In the genomic region with DNA sequence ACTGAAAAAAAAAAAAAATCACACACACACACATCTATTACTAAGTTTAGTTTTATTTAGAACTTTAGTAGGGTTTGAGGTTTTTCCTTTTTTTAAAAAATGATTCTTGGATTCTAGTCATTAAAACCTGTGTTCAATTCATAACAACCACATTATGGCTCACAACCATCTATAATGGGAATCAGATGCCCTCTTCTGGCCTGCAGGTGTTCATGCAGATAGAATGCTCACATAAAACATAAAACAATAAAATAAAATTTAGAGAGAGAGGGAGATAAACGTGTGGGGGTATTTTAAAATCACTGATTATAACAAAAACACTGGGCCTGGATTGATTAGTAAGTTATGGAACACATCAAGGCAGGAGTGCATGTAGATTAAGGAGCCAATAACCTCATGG, we compare ENCODE assay signal across 29 mouse cellular contexts. TPM values are rescaled to one million over a fixed set of nuclear protein-coding genes. Genes with fewer than 3 reads are reported as not detected.
DNase-seq lines count a peak whose midpoint lies in the region; ATAC-seq and TF ChIP-seq lines count a peak whose summit lies in the region.
"Had no signal": no experiment of that assay in that cellular context is flagged by ENCODE, and none has a peak within 500 bp of the region (broad histone marks: within the 10 kb centered on the region; RNA-seq: fewer than 3 reads in every experiment).

No protein-coding gene starts in this region.

- peak; percentile 21 for TF ChIP-seq CTCF in hindbrain, postnatal 0 days (IDR thresholded peaks at IDR 0.05; ENCODE audit: low read depth)
- peak; percentile 22; the same call in 1 of the 2 replicates for TF ChIP-seq CTCF in lung, postnatal 0 days (IDR thresholded peaks at IDR 0.05)
- no peak; the same call in 1 of the 2 replicates for TF ChIP-seq CTCF in E14TG2a.4 (conservative IDR thresholded peaks at IDR 0.05; ENCODE audit: low read length)
- peak; percentile 38 for TF ChIP-seq CTCF in stomach, postnatal 0 days (IDR thresholded peaks at IDR 0.05; ENCODE audit: low read depth)

- H3K9ac ChIP-seq in hindbrain, postnatal 0 days (replicated peaks; ENCODE audit: low read length) = no peak overlapping the region
- H3K9ac ChIP-seq in hindbrain, embryonic 11.5 days (ENCODE audit: low read depth, low read length) = no peak overlapping the region
- no peak overlapping the region for H3K9ac ChIP-seq in lung, postnatal 0 days (replicated peaks; ENCODE audit: low read depth)
- no peak overlapping the region for H3K9ac ChIP-seq in stomach, postnatal 0 days (ENCODE audit: low read length)
- H3K9ac ChIP-seq: heart, embryonic 15.5 days; kidney, embryonic 15.5 days; liver, embryonic 15.5 days; midbrain, embryonic 13.5 days had no signal

- H3K27me3 ChIP-seq in hindbrain, postnatal 0 days (ENCODE audit: insufficient read depth, low read length) = no peaks in the 10 kb centered on the region
- 0 out of 2 replicates have a peak, but pooled peaks cover 3% of the 10 kb centered on the region for H3K27me3 ChIP-seq in hindbrain, embryonic 11.5 days (ENCODE audit: control insufficient read depth, insufficient read depth, low read length)
- H3K27me3 ChIP-seq in lung, postnatal 0 days (replicated peaks; ENCODE audit: insufficient read depth, low read length) = no peaks in the 10 kb centered on the region
- no peaks in the 10 kb centered on the region for H3K27me3 ChIP-seq in E14TG2a.4 (ENCODE audit: insufficient read depth, low read length)
- H3K27me3 ChIP-seq in stomach, postnatal 0 days (ENCODE audit: control insufficient read depth, insufficient read depth, low read length) = no peaks in the 10 kb centered on the region
- H3K27me3 ChIP-seq: heart, embryonic 15.5 days had no signal

- DNase-seq in hindbrain, postnatal 0 days (ENCODE audit: low spot score) = no peak
- DNase-seq in hindbrain, embryonic 11.5 days (ENCODE audit: low spot score) = no peak
- no peak for DNase-seq in lung, postnatal 0 days (ENCODE audit: low spot score)
- no peak for DNase-seq in lung, postnatal 14 days
- no peak for DNase-seq in stomach, postnatal 0 days (ENCODE audit: low spot score)
- no peak for DNase-seq in natural killer cell, adult 2 months (ENCODE audit: low spot score in 2 of 2)
- DNase-seq: adrenal gland, adult 2 months; cerebellum, adult 11-12 months; cerebellum, postnatal 10 days; gastrocnemius, postnatal 36 days; kidney, adult 11 months; liver; thymus, postnatal 25 days had no signal

- TF ChIP-seq EP300 in lung, postnatal 0 days (IDR thresholded peaks at IDR 0.05) = no peak
- TF ChIP-seq EP300 in stomach, postnatal 0 days (optimal IDR thresholded peaks at IDR 0.05) = no peak

- no peak overlapping the region for H3K4me3 ChIP-seq in hindbrain, postnatal 0 days (ENCODE audit: low read length)
- H3K4me3 ChIP-seq in hindbrain, embryonic 11.5 days (ENCODE audit: low read depth, low read length) = no peak overlapping the region
- H3K4me3 ChIP-seq in lung, postnatal 0 days (ENCODE audit: low read depth, low read length) = no peak overlapping the region
- H3K4me3 ChIP-seq in E14TG2a.4 (replicated peaks; ENCODE audit: low read length) = 0 out of 2 replicates have a peak overlapping the region, but pooled peaks have one; percentile 100
- no peak overlapping the region for H3K4me3 ChIP-seq in stomach, postnatal 0 days (ENCODE audit: low read depth, low read length)
- H3K4me3 ChIP-seq: forebrain, embryonic 10.5 days; heart, embryonic 15.5 days; kidney, embryonic 15.5 days; liver, embryonic 15.5 days; midbrain, embryonic 13.5 days; myocyte had no signal

- no peaks in the 10 kb centered on the region for H3K4me1 ChIP-seq in hindbrain, postnatal 0 days (ENCODE audit: insufficient read depth, low read length)
- H3K4me1 ChIP-seq in hindbrain, embryonic 11.5 days (replicated peaks; ENCODE audit: control insufficient read depth, insufficient read depth, low read length) = no peaks in the 10 kb centered on the region
- 0 out of 2 replicates have a peak, but pooled peaks cover 5% of the 10 kb centered on the region for H3K4me1 ChIP-seq in lung, postnatal 0 days (ENCODE audit: insufficient read depth, low read depth, low read length)
- peaks cover 42% of the 10 kb centered on the region for H3K4me1 ChIP-seq in E14TG2a.4 (replicated peaks; ENCODE audit: low read depth, low read length)
- H3K4me1 ChIP-seq in stomach, postnatal 0 days (replicated peaks; ENCODE audit: control insufficient read depth, insufficient read depth) = no peaks in the 10 kb centered on the region

- no peak overlapping the region for H3K27ac ChIP-seq in hindbrain, postnatal 0 days
- no peak overlapping the region for H3K27ac ChIP-seq in hindbrain, embryonic 11.5 days (ENCODE audit: low read depth, low read length)
- H3K27ac ChIP-seq in lung, postnatal 0 days (ENCODE audit: low read length) = no peak overlapping the region
- H3K27ac ChIP-seq in stomach, postnatal 0 days (replicated peaks) = no peak overlapping the region
- H3K27ac ChIP-seq: forebrain, embryonic 10.5 days; heart, embryonic 15.5 days; kidney, embryonic 15.5 days; liver, embryonic 15.5 days; midbrain, embryonic 13.5 days had no signal

- H3K4me2 ChIP-seq in hindbrain, postnatal 0 days (ENCODE audit: low read depth, low read length) = no peak overlapping the region
- no peak overlapping the region for H3K4me2 ChIP-seq in hindbrain, embryonic 11.5 days (replicated peaks; ENCODE audit: low read depth, low read length)
- H3K4me2 ChIP-seq in lung, postnatal 0 days (replicated peaks; ENCODE audit: low read depth, low read length) = no peak overlapping the region
- no peak overlapping the region for H3K4me2 ChIP-seq in stomach, postnatal 0 days (replicated peaks; ENCODE audit: low read depth)
- H3K4me2 ChIP-seq: heart, embryonic 15.5 days; kidney, embryonic 15.5 days; liver, embryonic 15.5 days; midbrain, embryonic 13.5 days had no signal

- no peaks in the 10 kb centered on the region for H3K9me3 ChIP-seq in hindbrain, postnatal 0 days (ENCODE audit: low read length)
- H3K9me3 ChIP-seq in hindbrain, embryonic 11.5 days (ENCODE audit: control insufficient read depth, low read length) = no peaks in the 10 kb centered on the region
- no peaks in the 10 kb centered on the region for H3K9me3 ChIP-seq in lung, postnatal 0 days (ENCODE audit: low read length)
- no peaks in the 10 kb centered on the region for H3K9me3 ChIP-seq in E14TG2a.4 (ENCODE audit: low read length)
- H3K9me3 ChIP-seq in stomach, postnatal 0 days (ENCODE audit: control insufficient read depth, low read length) = no peaks in the 10 kb centered on the region
- H3K9me3 ChIP-seq: forebrain, embryonic 10.5 days; heart, embryonic 15.5 days; kidney, embryonic 15.5 days; liver, embryonic 15.5 days; midbrain, embryonic 13.5 days had no signal

- WGBS in hindbrain, postnatal 0 days = 78% methylated on average over 1 of the region's 1 CpGs
- WGBS in hindbrain, embryonic 11.5 days = 74% methylated on average over 1 of the region's 1 CpGs
- WGBS in lung, postnatal 0 days = 55% methylated on average over 1 of the region's 1 CpGs
- 80% methylated on average over 1 of the region's 1 CpGs for WGBS in stomach, postnatal 0 days

- no peak for ATAC-seq in hindbrain, postnatal 0 days
- ATAC-seq in hindbrain, embryonic 11.5 days (ENCODE audit: low FRiP score) = no peak
- no peak for ATAC-seq in lung, postnatal 0 days
- ATAC-seq in stomach, postnatal 0 days (ENCODE audit: low FRiP score, low TSS enrichment) = no peak
- ATAC-seq: hindbrain, embryonic 16.5 days; midbrain, embryonic 13.5 days had no signal

- no peaks in the 10 kb centered on the region for H3K36me3 ChIP-seq in hindbrain, postnatal 0 days (ENCODE audit: insufficient read depth, low read length)
- no peaks in the 10 kb centered on the region for H3K36me3 ChIP-seq in hindbrain, embryonic 11.5 days (ENCODE audit: control insufficient read depth, insufficient read depth, low read length)
- no peaks in the 10 kb centered on the region for H3K36me3 ChIP-seq in lung, postnatal 0 days (ENCODE audit: insufficient read depth, low read length)
- H3K36me3 ChIP-seq in E14TG2a.4 (ENCODE audit: insufficient read depth, low read length) = no peaks in the 10 kb centered on the region
- H3K36me3 ChIP-seq in stomach, postnatal 0 days (ENCODE audit: control insufficient read depth, insufficient read depth, low read length) = no peaks in the 10 kb centered on the region
- H3K36me3 ChIP-seq: forebrain, embryonic 10.5 days; heart, embryonic 15.5 days; kidney, embryonic 15.5 days; liver, embryonic 15.5 days; midbrain, embryonic 13.5 days had no signal

RNA-seq across cellular contexts. Expression of a gene that starts 1.2 kb away (rescaled TPM):
- 10.6 and 16.1 TPM in 2 replicates for total RNA-seq in hindbrain, postnatal 0 days (2014; rRNA removed)
- polyA plus RNA-seq in hindbrain, postnatal 0 days (2015; fragmentation: Nextera tagmentation; extraction: Ambion mirVana) = 2.8 and 3.1 TPM in 2 replicates
- 5.3 and 5.7 TPM in 2 replicates for polyA plus RNA-seq in hindbrain, embryonic 11.5 days (2014; fragmentation: Nextera tagmentation; extraction: Ambion mirVana)
- polyA plus RNA-seq in lung, postnatal 0 days (2015; fragmentation: Nextera tagmentation; extraction: Ambion mirVana) = 2.1 and 2.2 TPM in 2 replicates
- polyA plus RNA-seq in stomach, postnatal 0 days (2015; fragmentation: Nextera tagmentation; extraction: Ambion mirVana) = 1.0 and 1.1 TPM in 2 replicates
- total RNA-seq: hematopoietic stem cell, adult 5-6 weeks had no signal

RNA-seq across cellular contexts. Expression of a gene that starts 43.3 kb away (rescaled TPM):
- total RNA-seq in hindbrain, postnatal 0 days (2014; rRNA removed) = 0.25 TPM in 1 of 2 replicates, not detected in the other
- polyA plus RNA-seq in hindbrain, postnatal 0 days (2015; fragmentation: Nextera tagmentation; extraction: Ambion mirVana) = 0.19 and 0.59 TPM in 2 replicates
- polyA plus RNA-seq in hindbrain, embryonic 11.5 days (2014; fragmentation: Nextera tagmentation; extraction: Ambion mirVana) = 0.23 TPM in 1 of 2 replicates, not detected in the other
- not detected in 2 replicates for polyA plus RNA-seq in lung, postnatal 0 days (2015; fragmentation: Nextera tagmentation; extraction: Ambion mirVana)
- 0.19 TPM in 1 of 2 replicates, not detected in the other for polyA plus RNA-seq in stomach, postnatal 0 days (2015; fragmentation: Nextera tagmentation; extraction: Ambion mirVana)
- total RNA-seq: adrenal gland, adult 2 months; gastrocnemius, adult 18-20 months; gastrocnemius, postnatal 36 days; hematopoietic stem cell, adult 5-6 weeks; layer of hippocampus, postnatal 25 days; left cerebral cortex, postnatal 36 days had no signal
- polyA plus RNA-seq: adrenal gland, adult 2 months; cortical plate, adult 2 months; heart, embryonic 15.5 days; midbrain, embryonic 13.5 days; myocyte; neural tube, embryonic 14.5 days; spleen, adult 2 months; stomach, embryonic 14.5 days had no signal
